Mouse (Mus musculus) G1E (cell line): ENCODE data around the gene D430041D05Rik.

ENCODE experiments used
- CTCF ChIP-seq: IDR thresholded peaks from 2 replicates; pipeline ENCODE4 v1.5.1; 2012; ENCODE audit warnings: low read depth, low read length, inconsistent platforms, mixed read lengths
- GATA1 ChIP-seq: IDR thresholded peaks from 2 replicates; pipeline ENCODE4 v1.6.1; 2012; ENCODE audit warnings: borderline replicate concordance, low read length, inconsistent platforms, mixed read lengths
- GATA2 ChIP-seq: IDR thresholded peaks from 2 replicates; pipeline ENCODE4 v1.6.1; 2012; ENCODE audit warnings: low read depth, low read length, inconsistent platforms, borderline replicate concordance
- TAL1 ChIP-seq: conservative IDR thresholded peaks from 2 replicates; pipeline ENCODE4 v1.6.1; 2012; ENCODE audit warnings: low read depth, low read length, inconsistent platforms, mixed read lengths

- no peak for TF ChIP-seq CTCF
- no peak for TF ChIP-seq GATA1
- no peak for TF ChIP-seq TAL1
- TF ChIP-seq GATA2: no peak
These were observed 191.0 kb downstream of the D430041D05Rik start for GRCm38 (mm10) chr2:104219733-104220391.
